Mouse (Mus musculus): Measurements from ENCODE around the gene Rab7.

Gene Rab7

DNA sequence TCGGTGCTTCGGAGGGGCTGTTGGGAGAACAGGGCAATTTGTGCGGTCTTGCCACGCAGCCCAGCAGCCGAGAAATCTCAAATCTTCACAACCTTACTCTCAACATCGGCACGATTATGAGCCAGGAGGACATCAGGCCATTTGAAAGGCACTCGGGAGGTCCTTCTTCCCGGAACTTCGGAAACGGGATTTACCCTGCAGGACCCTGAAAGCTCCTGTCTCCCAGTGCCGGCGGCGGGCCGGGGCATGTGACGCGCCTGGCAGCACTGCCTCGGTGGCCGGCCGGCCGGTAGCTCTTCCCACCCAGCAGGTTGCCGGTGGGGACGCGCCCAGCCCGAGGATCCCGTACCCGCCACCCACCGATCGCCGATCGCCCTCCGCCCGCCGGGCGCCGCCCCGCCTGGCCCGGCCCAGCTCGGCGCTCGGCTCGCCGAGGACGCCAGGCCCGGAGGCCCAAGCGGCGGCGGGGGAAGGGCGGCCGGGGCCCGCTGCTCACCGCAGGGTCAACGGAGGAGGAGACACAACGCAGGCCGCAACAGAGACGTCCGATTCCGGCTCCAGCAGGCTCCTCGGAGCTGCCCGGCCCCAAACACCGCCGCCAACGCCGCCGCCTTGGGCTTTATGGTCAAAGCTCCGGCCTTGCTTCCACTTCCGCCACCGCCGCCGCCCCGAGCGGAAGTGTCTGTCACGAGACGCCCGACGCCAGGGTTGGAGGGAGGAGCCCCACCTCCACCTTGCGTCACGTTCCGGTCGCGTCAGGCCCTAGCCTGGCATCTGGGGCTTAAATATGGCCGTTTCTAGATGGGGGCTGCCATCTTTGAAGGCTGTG lies at the start of gene Rab7:
Rab7 (minus strand) TSS at position 694 of the 829 bp plus-strand sequence.
- in situ Hi-C loops (cut with MboI, MseI): loop anchor here (10.0 kb wide), 1 partner anchor 980 kb away; no protein-coding TSS in a partner anchor

DNA sequence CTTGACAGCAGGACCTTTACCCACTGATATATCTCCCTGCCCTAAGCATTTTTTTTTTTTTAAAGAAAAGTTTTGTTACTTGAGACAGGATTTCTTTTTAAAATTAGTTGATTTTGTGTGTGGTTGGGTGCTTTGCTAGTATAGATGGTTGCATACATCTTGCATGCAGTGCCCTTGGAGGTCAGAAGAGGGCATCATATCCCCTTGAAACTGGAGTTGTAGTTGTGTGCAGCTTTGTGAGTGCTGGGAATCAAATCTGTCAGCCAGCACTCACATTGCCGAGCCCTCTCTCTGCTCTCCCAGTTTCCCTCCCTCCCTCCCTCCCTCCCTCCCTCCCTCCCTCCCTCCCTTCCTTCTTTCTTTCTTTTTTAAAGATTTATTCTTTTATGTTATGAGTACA lies 43.9 kb upstream of the Rab7 start:
- in situ Hi-C loops (cut with MboI, MseI): loop anchor here (10.0 kb wide), 1 partner anchor 184 kb away; no protein-coding TSS in a partner anchor

DNA sequence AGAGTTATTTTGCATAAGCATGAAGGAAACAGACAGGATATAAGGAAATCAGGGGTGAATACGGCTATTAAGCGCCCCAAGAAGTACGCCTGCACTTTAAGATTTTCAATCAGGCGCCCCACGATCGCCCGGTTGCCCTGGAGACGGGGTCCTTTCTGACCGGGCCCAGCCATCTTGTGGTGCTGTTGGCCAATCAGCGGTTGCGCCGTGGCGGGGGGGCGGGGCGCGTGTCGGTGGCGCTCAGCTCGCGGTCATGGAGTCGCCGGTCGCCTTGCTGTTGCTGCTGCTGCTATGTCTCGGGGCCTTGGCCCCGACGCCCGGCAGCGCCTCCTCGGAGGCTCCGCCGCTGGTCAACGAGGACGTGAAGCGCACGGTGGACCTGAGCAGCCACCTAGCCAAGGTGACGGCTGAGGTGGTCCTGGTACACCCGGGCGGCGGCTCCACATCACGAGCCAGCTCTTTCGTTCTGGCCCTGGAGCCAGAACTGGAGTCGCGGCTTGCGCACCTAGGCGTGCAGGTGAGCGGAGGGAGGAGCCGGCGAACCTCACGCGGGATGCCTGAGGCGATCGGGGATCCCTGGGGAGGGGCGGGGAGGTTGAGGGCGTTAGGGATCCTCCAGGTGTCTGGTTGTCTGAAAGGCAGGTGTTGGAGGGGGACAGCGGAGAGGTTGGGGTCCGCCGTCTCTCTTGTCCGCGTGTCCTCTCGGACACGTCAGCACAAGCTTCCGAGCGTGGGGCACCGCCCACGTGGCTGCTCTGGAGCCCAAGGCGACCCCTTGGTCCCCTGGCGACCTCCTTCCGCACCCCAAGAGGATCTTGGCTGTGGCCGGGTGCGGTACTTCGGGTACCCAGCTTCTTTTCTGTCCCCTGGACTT lies 39.4 kb upstream of the Rab7 start, which contains the start of gene Rpn1:
Rpn1 (plus strand) TSS at position 205 of the 874 bp plus-strand sequence.
- in situ Hi-C loops (cut with MboI, MseI): loop anchor here (10.0 kb wide), 1 partner anchor 180 kb away; no protein-coding TSS in a partner anchor

DNA sequence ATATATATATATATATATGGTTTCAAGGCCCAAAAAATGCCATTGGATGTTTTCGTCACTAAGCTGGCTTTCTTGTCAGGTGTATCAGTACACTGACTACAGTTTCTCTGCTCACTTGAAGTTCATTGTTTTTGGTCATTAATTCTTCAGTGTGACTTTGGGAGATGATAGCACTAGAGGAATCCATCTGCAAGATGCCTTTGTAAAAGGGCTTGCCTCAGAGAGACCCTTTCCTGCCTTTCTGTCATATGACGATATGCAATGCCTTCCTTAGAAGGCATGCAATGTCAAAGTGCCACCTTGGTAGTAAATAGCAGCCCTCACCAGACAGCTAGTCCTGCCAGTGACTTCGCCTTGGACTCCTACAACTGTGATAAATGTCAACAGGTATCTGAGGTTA lies 38.6 kb upstream of the Rab7 start:
- in situ Hi-C loops (cut with MboI, MseI): loop anchor here (10.0 kb wide), 1 partner anchor 179 kb away; no protein-coding TSS in a partner anchor

DNA sequence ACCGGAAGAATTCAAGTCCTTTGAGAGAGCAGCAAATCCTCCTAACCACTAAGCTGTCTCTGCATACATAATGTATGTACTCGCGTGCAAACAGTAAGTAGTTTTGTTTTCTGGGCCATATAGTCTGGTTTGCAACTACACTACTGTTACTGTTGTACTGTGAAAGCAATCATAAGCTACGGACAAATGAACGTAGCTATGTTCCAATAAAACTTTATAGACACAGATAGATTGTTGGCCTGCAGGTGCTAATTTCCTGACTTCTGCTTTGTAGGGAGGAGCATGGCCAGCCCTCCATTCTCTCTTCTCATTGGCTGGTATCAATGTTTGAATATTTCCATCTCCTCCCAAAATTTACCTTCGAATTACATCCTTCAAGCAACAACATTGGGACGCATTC lies 38.0 kb upstream of the Rab7 start:
- in situ Hi-C loops (cut with MboI, MseI): loop anchor here (10.0 kb wide), 1 partner anchor 178 kb away; no protein-coding TSS in a partner anchor

DNA sequence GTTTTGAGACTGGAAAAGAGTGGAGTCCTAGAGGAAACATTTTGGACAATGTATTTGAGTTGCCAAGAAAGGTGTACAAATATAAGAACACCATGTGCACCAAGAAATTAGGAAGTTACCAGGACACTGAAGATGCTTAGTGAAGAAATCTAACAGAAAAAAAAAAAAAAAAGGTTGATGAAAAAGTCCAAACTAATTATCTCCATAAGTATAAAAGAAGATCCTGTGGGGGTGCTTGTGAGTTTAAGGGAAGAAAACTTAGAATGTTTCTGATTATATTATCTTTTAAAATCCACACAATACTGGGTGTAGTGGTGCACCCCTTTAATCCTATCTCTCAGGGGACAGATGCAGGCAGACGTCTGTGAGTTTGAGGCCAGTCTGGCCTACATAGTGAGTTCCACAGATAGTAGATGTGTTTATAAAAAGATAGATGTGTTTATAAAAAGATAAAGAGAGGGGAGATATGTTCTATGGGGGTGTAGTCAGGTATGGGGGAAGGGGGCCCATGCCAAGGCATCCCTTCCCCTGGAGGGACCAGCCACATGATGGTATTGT lies 31.0 kb upstream of the Rab7 start:
- in situ Hi-C loops (cut with MboI, MseI): no loop called here

DNA sequence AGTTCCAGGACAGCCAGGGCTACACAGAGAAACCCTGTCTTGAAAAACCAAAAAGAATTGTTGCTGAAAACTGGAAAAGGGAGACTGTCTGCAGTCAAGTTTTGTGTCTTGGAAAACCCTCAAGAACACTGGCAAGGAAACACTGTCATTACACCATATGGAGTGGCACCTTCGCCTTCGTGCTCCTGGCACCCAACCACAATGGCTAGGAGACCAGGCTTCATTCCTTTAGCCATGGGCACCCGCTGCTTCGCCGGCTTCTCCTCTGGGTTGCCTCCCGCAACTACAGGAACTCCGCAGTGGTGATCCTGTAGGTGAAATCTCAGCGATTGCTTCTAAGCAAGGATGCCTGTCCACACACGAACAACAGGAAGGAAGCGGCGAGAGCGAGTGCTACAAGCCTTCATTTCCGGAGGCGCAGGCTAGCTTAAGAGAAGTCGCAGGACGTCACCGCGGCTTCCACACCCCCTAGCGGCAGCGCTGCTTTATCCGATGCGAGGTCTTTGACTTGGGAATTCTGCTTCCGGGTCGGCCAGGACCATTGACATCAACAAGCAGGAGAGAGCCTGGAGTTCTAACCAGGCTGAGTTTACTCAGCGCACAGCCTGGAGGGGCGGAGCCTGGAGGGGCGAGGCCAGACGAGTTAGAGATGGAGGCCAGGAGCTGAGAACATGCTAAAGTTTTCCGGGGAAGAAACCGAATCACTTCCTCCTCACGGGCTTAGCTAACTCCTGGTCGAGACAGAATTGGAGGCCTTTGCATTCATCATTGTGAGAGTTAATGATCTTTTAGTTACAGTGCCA lies 29.9 kb upstream of the Rab7 start:
- in situ Hi-C loops (cut with MboI, MseI): no loop called here

DNA sequence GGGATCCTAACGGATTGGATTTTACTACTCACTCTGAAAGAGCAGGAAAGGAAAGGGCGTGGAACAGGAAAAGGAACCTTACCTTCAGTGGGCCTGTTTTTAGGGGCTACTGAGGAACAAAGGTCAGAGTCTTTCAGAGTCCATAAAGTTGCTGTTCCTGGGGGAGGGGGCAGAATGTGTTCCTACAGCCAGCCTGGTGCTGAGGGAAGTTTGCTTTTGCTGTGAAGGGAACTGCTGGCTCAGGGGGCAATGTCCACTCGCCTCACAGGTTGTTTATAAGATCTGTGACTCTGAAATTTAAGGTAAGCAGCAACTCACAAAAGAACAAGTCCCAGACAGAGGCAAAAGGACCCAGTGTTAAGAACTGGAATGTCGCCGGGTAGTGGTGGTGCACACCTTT lies 26.1 kb upstream of the Rab7 start:
- in situ Hi-C loops (cut with MboI, MseI): no loop called here

DNA sequence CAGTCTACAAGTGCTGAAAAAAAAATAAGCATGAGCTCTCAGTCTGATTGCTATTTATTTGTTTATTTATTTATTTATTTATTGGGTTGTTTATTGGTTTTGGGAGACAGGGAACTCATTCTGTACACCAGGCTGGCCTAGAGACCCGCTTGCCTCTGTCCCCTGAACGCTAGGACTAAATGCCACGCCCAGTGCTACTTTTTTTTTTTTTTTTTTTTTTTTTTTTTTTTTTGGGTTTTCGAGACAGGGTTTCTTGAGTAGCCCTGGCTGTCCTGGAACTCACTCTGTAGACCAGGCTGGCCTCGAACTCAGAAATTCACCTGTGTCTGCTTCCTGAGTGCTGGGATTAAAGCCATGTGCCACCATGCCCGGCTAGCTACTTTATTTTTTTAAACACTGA lies 25.4 kb upstream of the Rab7 start:
- in situ Hi-C loops (cut with MboI, MseI): no loop called here

DNA sequence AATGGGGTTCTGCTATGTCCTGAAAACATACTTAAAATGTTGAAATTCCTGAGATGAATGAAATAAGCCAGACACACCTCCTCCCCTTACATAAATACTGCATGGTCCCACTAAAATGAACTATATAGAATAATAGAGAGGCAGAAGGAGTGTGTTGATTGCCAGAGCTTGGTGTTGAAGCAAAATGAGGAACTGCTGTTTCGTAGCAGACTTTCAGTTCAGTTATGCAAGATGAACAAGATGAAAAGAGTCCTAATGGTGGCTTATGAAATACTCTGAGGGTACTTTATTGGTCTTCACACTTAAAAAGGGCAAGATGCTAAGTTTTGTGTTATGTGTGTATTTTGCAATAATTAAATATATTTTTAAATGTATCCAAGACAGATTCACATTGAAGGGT lies 23.7 kb upstream of the Rab7 start:
- in situ Hi-C loops (cut with MboI, MseI): no loop called here

DNA sequence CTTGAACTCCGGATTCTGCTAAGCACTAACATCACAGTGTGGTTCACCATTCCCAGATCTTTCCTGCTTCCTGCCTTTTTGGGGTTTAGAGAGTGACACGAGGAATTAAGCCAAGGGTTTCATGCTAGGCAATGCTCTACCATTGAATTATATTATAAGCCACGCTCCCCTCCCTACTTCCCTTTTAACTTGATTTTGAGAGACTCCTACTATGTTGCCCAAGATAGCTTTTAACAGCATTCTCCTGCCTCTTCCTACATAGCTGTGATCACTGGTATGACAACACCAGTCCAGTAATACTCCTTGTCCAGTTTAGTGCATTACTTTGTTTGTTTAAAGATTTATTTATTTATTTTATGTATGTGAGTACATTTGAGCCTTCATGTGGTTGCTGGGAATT lies 22.7 kb upstream of the Rab7 start:
- in situ Hi-C loops (cut with MboI, MseI): no loop called here

DNA sequence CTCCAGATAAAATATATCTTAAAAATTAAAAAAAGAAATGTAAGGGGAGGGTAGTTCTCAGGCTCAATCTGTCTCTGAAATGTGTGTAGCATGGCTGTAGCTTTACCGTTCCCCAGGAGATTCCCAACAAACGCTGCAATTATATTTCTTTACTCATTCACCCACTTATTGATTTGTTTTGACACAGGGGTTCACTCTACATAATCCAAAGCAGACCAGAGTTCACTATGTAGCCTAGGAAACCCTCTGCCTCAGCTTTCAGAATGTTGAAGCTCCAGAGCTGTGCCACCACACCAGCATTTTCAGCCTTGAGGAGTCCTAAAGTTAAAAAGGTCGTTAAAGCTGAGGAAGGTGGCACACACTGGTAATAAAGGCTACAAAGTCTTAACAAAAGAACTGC lies 20.9 kb upstream of the Rab7 start:
- in situ Hi-C loops (cut with MboI, MseI): no loop called here

DNA sequence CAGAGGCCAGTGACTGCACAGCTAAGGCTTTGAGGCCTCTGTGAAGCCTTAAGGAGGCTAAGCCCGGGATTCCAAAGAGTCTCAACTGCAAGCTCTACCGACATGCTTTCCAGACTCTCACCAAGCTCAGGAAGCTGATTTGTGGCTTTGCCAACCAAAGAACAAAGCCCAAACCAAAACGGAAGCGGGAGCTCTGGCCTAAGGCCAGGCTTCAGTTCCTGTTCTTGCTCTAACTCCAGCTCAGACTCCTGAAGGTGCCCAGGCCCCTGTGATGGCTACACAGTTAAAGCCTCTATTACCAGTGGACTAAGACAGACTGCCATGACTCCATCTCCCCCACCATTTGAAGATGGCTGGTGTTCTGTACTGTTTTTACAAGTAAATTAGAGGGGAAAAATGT lies 20.0 kb upstream of the Rab7 start:
- in situ Hi-C loops (cut with MboI, MseI): no loop called here

DNA sequence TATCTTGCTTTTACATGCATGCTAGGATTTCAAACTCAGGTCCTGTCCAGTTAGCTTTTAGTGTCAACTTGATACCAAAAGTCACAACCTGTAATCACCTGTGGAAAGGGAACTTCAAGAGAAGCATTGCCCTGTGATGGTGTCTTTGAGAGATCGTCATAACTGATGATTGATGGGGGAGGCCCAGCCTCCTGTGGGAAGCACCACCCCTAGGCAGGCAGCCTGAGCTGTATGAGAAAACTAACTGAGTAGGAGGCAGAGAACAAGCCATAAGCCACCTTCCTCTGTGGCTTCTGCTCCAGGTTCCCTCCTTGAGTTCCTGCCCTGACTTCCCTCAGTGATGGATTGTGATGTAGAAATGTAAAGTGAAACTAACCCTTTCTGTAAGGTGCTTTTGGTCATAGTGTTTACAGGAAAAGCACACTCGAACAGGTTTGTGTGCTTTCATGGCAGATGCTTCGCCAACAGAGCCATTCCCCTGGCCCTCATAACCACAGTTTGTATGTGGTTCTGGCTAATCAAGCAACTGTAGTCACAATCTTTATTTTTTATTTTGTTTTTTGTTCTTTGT lies 19.1 kb upstream of the Rab7 start:
- in situ Hi-C loops (cut with MboI, MseI): no loop called here

DNA sequence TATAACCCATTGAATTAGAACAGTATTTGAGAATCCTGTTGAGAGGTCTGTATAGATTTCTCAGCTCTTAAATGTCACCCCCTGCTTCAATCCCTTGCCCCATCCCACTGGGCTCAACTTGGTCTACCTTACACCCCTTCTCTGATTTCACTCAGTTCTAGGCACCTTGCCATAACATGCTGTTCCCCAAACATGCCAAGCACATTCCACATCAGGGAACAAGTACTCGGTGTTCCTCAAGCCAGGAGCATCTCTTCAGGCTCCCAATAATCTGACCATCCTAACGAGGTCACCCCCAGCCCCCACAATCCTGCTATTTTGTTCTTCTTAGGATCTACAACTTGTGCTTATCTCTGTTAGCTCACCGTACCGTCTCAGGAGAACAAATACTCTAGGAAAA lies 17.3 kb upstream of the Rab7 start:
- in situ Hi-C loops (cut with MboI, MseI): no loop called here

DNA sequence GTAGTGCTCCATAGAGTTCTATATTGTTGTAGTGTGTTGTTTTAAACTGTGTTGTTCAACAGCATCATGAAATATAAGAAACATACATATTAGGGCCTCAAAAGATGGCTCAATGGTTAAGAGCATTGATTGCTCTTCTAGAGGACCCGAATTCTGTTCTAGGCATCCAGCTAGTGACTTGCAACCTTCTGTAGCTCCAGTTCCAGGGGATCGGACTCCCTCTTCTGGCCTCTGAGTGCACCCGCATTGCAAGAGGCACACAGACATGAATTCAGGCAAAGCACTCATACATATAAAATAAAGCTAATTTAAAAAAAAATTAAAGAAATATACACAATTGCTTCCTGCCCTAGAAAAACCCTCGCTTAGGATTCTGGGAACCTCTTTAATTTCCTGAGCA lies 16.3 kb upstream of the Rab7 start:
- in situ Hi-C loops (cut with MboI, MseI): no loop called here

DNA sequence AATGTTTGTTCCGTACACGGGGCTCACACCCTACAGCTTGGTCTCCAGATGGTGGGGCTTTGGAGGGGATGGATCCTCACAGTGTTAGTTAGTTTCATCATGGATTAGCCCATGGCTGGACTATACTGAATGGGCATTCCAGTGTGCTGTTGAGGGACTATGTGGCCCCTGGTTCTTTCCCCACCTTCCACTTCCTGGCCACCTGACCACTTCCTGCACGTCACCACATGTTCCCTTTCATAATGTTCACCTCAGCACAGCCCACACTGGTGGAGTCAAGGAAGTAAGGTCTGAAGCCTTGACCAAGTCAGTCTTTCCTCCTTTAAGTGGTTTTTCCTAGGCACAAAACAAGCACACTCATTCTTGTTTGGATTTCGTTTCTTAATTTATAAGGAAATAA lies 15.5 kb upstream of the Rab7 start:
- in situ Hi-C loops (cut with MboI, MseI): no loop called here

DNA sequence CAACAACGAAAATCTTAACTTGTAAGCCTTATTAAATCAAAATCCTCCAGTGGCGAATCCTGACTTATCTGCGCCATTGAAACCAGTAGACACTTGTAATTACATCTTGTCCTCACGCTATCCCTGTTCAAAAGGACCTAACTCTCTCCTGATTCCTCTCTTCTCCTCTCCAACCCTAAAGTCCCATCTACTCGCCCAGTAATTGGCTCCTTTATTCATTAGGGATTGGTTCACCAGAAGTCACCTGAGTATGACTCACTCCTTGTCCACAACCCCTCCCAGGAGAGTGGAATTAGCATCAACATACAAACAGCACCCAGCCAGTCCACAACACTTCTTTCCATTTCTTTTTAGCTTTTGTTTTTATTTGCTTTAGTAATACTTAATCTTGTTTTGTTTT lies 14.8 kb upstream of the Rab7 start:
- in situ Hi-C loops (cut with MboI, MseI): no loop called here

DNA sequence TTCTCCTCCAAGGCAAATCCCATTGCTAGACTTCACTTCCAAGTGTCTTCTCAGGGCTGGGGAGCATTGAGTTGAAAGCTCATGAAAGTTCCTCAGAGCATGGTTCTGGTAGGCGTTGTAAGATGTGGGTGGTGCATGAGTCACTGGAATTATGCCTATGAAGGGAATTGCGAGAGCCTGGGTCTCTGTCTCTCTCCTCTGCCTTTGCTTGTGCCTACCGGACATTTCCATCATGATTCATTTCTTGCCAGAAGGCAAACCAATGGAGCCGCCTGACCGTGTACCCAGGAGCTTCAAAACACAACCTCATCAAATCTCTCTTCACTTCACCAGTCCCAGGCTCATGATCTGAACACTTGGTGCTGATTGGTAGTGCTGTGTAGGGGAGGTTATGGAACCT lies 11.8 kb upstream of the Rab7 start:
- in situ Hi-C loops (cut with MboI, MseI): no loop called here

DNA sequence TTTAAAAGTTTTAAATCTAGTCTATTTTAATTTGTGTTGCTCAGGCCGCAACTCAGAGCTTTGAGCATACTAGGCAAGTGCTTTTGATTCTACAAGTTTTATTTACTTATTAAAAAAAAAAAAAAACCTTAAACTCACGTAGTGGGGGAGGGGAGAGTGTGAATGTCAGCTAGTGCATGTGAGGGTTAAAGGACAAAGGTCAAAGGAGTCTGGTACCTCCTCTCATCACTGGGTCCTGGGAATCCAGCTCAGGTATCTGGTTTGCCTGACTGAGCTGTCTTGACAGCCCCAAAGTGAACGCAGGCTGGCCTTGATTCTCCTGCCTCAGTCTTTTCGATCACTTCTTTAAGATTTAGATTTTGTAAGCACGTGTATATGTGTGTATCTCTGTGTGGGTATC lies 10.6 kb upstream of the Rab7 start:
- in situ Hi-C loops (cut with MboI, MseI): no loop called here
